Mouse (Mus musculus) G1E (cell line): ENCODE data around the gene Tmem270.

Experiments
- CTCF ChIP-seq: IDR thresholded peaks from 2 replicates; pipeline ENCODE4 v1.5.1; 2012; ENCODE audit warnings: low read depth, low read length, inconsistent platforms, mixed read lengths
- GATA1 ChIP-seq: IDR thresholded peaks from 2 replicates; pipeline ENCODE4 v1.6.1; 2012; ENCODE audit warnings: borderline replicate concordance, low read length, inconsistent platforms, mixed read lengths
- GATA2 ChIP-seq: IDR thresholded peaks from 2 replicates; pipeline ENCODE4 v1.6.1; 2012; ENCODE audit warnings: low read depth, low read length, inconsistent platforms, borderline replicate concordance
- POLR2AphosphoS5 ChIP-seq: IDR thresholded peaks from 2 replicates; pipeline ENCODE4 v1.6.1; 2012; ENCODE audit warnings: low read depth, low read length, inconsistent platforms; ENCODE audit not compliant: insufficient replicate concordance
- TAL1 ChIP-seq: conservative IDR thresholded peaks from 2 replicates; pipeline ENCODE4 v1.6.1; 2012; ENCODE audit warnings: low read depth, low read length, inconsistent platforms, mixed read lengths

DNA sequence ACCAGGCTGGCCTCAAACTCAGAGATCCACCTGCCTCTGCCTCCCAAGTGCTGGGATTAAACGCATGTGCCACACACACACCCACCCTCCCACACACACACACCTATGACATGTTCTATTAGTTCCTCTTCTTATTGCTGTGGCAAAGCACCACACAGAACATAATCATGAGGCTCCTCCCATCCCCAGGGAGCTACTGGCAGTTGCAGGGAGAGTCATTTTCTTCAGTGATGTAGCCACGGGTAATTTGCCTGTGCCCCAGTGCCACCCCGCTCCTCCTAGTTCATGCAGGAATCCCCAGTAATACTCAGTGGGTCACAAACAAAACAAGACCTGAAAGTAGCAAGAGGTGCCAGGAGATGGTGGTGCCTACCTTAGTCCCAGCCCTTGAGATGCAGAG lies 28.1 kb upstream of the Tmem270 start:
- TF ChIP-seq CTCF (no peak), TAL1 (no peak), GATA1 (no peak), POLR2AphosphoS5 (no peak), GATA2 (no peak)
